Mouse (Mus musculus) stomach, embryonic 14.5 days (tissue): ENCODE data around the gene Fam241a. TPM values are rescaled to one million over a fixed set of nuclear protein-coding genes. Genes with fewer than 3 reads are reported as not detected.

Experiments used
- ATAC-seq: fragments of 200-750 bp; cut with Nextera tagmentation; 2 replicates; pipeline ENCODE4 v1.8.0; 2017; ENCODE audit warnings: low read depth, moderate TSS enrichment; ENCODE audit not compliant: insufficient number of reproducible peaks, insufficient read depth, low FRiP score
- H3K27ac ChIP-seq: fragments of 300-500 bp; sonication (generic); 2 replicates; pipeline ENCODE4 v1.5.1; 2014; ENCODE audit warnings: mild to moderate bottlenecking, low read length, moderate library complexity, mixed read lengths
- H3K27me3 ChIP-seq: fragments of 300-500 bp; sonication (generic); 2 replicates; pipeline ENCODE4 v1.6.1; 2014; ENCODE audit warnings: low read length, control low read depth, mixed read lengths; ENCODE audit not compliant: control insufficient read depth, insufficient read depth
- H3K36me3 ChIP-seq: fragments of 300-500 bp; sonication (generic); 2 replicates; pipeline ENCODE4 v1.6.1; 2014; ENCODE audit warnings: mild to moderate bottlenecking, control low read depth, low read length, moderate library complexity, mixed read lengths; ENCODE audit not compliant: control insufficient read depth, insufficient read depth
- H3K4me1 ChIP-seq: fragments of 300-500 bp; sonication (generic); 2 replicates; pipeline ENCODE4 v1.6.1; 2014; ENCODE audit warnings: low read length, control low read depth, mixed read lengths; ENCODE audit not compliant: control insufficient read depth, insufficient read depth
- H3K4me2 ChIP-seq: fragments of 300-500 bp; sonication (generic); replicated peaks from 2 replicates; pipeline ENCODE4 v1.6.1; 2014; ENCODE audit warnings: low read depth, low read length, control low read depth
- H3K4me3 ChIP-seq: fragments of 300-500 bp; sonication (generic); 2 replicates; pipeline ENCODE4 v1.5.1; 2014; ENCODE audit warnings: low read depth, low read length, control low read depth
- H3K9ac ChIP-seq: fragments of 300-500 bp; sonication (generic); replicated peaks from 2 replicates; pipeline ENCODE4 v1.6.1; 2014; ENCODE audit warnings: low read depth, mild to moderate bottlenecking, control low read depth, low read length, moderate library complexity, mixed read lengths
- H3K9me3 ChIP-seq: fragments of 300-500 bp; sonication (generic); 2 replicates; pipeline ENCODE4 v1.6.1; 2016; ENCODE audit warnings: low read depth, low read length, control low read depth; ENCODE audit not compliant: control insufficient read depth
- WGBS: fragments of 180-500 bp; shearing (Covaris S2); extraction: QIAGEN DNeasy Blood & Tissue Kit; methylation state at CpG from one replicate; pipeline ENCODE4 v1.1.7; 2014; 5-methylcytosine and 5-hydroxymethylcytosine counted together
- polyA plus RNA-seq: library from polyadenylated mRNA; unstranded; fragments of >200 nt; fragmentation: Nextera tagmentation; extraction: Ambion mirVana; gene quantifications from 2 replicates; pipeline ENCODE4 v1.2.1, GENCODE M21; 2014

Gene Fam241a
- polyA plus RNA-seq, 1 experiment from 2014 or later, result 17.0 TPM

- no peaks in the 10 kb centered on the region for H3K9me3 ChIP-seq
- no peak overlapping the region for H3K4me3 ChIP-seq
- no peak overlapping the region for H3K4me2 ChIP-seq
- H3K9ac ChIP-seq, result no peak overlapping the region
- H3K36me3 ChIP-seq, result no peaks in the 10 kb centered on the region
- 82% methylated on average over 9 of the region's 9 CpGs for WGBS
- ATAC-seq, result no peak
- no peaks in the 10 kb centered on the region for H3K27me3 ChIP-seq
- no peak overlapping the region for H3K27ac ChIP-seq
- H3K4me1 ChIP-seq, result no peaks in the 10 kb centered on the region
Measured at GRCm38 (mm10) chr3:127868046-127868758, 27.9 kb downstream of the Fam241a start.

DNA sequence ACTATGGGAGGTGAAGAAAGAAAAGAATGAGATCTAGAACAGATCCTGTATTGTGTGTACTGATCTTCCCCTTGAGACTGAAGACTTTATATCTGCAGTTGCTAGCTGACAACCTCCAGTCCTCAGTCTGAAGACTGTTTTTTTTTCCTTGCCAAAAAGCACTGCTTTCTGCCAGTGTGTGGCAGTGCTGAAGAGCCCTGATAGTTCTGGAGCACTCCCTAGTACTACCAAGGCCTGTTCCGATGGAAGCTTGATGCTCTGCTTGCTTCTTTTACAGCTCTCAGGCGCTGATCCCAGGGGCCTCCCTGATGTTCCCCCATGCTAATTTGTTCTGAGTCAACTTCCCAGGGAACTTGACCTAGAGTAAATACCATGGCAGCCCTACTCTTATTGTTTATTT is 31.9 kb downstream of the Fam241a start:
- H3K4me3 ChIP-seq, result no peak overlapping the region
- no peaks in the 10 kb centered on the region for H3K36me3 ChIP-seq
- no peaks in the 10 kb centered on the region for H3K27me3 ChIP-seq
- WGBS, result 29% methylated on average over 2 of the region's 2 CpGs
- no peaks in the 10 kb centered on the region for H3K9me3 ChIP-seq
- H3K9ac ChIP-seq, result no peak overlapping the region
- H3K4me2 ChIP-seq, result no peak overlapping the region
- H3K4me1 ChIP-seq, result no peaks in the 10 kb centered on the region
- ATAC-seq, result no peak
- H3K27ac ChIP-seq, result no peak overlapping the region; the same call in 1 of the 2 replicates

GRCm38 (mm10) chr3:127863571-127863970 is 32.6 kb downstream of the Fam241a start:
- no peak overlapping the region for H3K4me3 ChIP-seq
- no peak for ATAC-seq
- H3K9ac ChIP-seq, result no peak overlapping the region
- no peaks in the 10 kb centered on the region for H3K36me3 ChIP-seq
- no peak overlapping the region; the same call in 1 of the 2 replicates for H3K27ac ChIP-seq
- no peaks in the 10 kb centered on the region for H3K9me3 ChIP-seq
- H3K4me2 ChIP-seq, result no peak overlapping the region
- no peaks in the 10 kb centered on the region for H3K27me3 ChIP-seq
- H3K4me1 ChIP-seq, result no peaks in the 10 kb centered on the region
- 50% methylated on average over 3 of the region's 3 CpGs for WGBS

DNA sequence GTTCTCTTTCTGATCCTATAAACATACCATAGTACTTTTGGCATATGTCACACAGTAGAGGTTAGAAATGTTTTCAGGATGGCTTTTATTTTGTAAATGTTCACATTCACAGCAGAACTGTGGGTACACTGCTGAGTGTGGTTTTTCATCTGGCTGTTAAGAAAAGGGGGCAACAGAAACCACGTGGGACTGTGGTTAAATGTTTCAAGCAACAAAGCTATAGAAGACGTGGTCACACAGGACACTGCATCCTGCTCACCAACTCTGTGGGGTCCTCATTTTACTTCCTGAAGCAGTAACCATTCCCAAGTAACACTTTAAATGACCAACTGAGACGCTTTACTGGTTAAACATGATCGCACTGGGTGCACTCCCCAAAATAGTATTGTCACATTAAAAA is 33.6 kb downstream of the Fam241a start:
- Histone ChIP-seq H3K27me3 (no peaks in the 10 kb centered on the region), H3K9ac (no peak overlapping the region), H3K4me2 (no peak overlapping the region), H3K27ac (no peak overlapping the region), H3K9me3 (no peaks in the 10 kb centered on the region), H3K4me3 (no peak overlapping the region), H3K36me3 (no peaks in the 10 kb centered on the region), H3K4me1 (no peaks in the 10 kb centered on the region)
- 72% methylated on average over 4 of the region's 4 CpGs for WGBS
- ATAC-seq, result no peak

DNA sequence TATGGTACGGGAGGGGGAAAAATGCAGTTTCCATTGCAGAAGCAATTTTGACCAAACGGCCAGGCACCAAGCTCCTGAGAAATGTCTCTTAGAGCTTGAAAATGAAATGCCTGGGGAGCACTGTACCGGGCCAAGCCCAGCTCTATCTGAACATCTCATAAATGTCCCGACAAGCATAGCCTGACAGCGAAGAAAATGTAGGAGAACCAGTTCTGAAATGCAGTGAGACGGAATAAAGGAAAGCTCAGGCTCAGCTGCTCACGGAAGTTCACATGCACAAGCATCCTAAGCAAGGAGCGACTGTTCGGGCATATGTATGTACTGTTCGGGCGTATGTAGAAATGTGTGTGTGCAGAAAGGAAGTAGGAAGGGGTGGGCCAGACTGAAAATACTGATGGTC is 34.8 kb downstream of the Fam241a start:
- Histone ChIP-seq H3K9me3 (no peaks in the 10 kb centered on the region), H3K4me2 (no peak overlapping the region)

GRCm38 (mm10) chr3:127853431-127854206 is 42.5 kb downstream of the Fam241a start:
- no peak for ATAC-seq

More for the DNA sequence above, 34.8 kb downstream of the Fam241a start:
- 72% methylated on average over 11 of the region's 11 CpGs for WGBS
- no peaks in the 10 kb centered on the region for H3K27me3 ChIP-seq
- H3K4me1 ChIP-seq, result no peaks in the 10 kb centered on the region
- H3K9ac ChIP-seq, result no peak overlapping the region
- peak overlapping the region; percentile 44 for H3K27ac ChIP-seq
- no peak overlapping the region for H3K4me3 ChIP-seq
- no peaks in the 10 kb centered on the region for H3K36me3 ChIP-seq
- ATAC-seq, result peak; percentile 62

GRCm38 (mm10) chr3:127852722-127853121 is 43.4 kb downstream of the Fam241a start:
- Histone ChIP-seq H3K27ac (no peak overlapping the region), H3K4me2 (no peak overlapping the region), H3K4me3 (no peak overlapping the region), H3K9ac (no peak overlapping the region), H3K9me3 (no peaks in the 10 kb centered on the region), H3K4me1 (0 out of 2 replicates have a peak, but pooled peaks cover 2% of the 10 kb centered on the region), H3K27me3 (no peaks in the 10 kb centered on the region), H3K36me3 (no peaks in the 10 kb centered on the region)
- 74% methylated on average over 9 of the region's 9 CpGs for WGBS
- ATAC-seq, result no peak

More at GRCm38 (mm10) chr3:127853431-127854206, 42.5 kb downstream of the Fam241a start:
- Histone ChIP-seq H3K9ac (no peak overlapping the region), H3K36me3 (no peaks in the 10 kb centered on the region), H3K4me2 (no peak overlapping the region), H3K9me3 (no peaks in the 10 kb centered on the region), H3K4me3 (no peak overlapping the region), H3K4me1 (0 out of 2 replicates have a peak, but pooled peaks cover 2% of the 10 kb centered on the region), H3K27me3 (no peaks in the 10 kb centered on the region), H3K27ac (no peak overlapping the region)
- WGBS, result 27% methylated on average over 15 of the region's 15 CpGs

- 55% methylated on average over 9 of the region's 9 CpGs for WGBS
- no peak for ATAC-seq
- 0 out of 2 replicates have a peak, but pooled peaks cover 2% of the 10 kb centered on the region for H3K4me1 ChIP-seq
- no peak overlapping the region for H3K4me3 ChIP-seq
- H3K9ac ChIP-seq, result no peak overlapping the region
- H3K27me3 ChIP-seq, result no peaks in the 10 kb centered on the region
- no peak overlapping the region for H3K4me2 ChIP-seq
- H3K9me3 ChIP-seq, result no peaks in the 10 kb centered on the region
- no peaks in the 10 kb centered on the region for H3K36me3 ChIP-seq
- H3K27ac ChIP-seq, result no peak overlapping the region
Measured at GRCm38 (mm10) chr3:127850776-127851646, 45.1 kb downstream of the Fam241a start.
